Mouse (Mus musculus) thymus, postnatal 36 days (tissue): ENCODE measurements around the gene Enho.

Experiments
- DNase-seq, 2 experiments: peaks; one replicate each; pipeline ENCODE4 v3.0.0; 2022; ENCODE audit warnings: mixed read lengths in 2 of 2

Enho gene

GRCm38 (mm10) chr4:41662723-41663122, 22.6 kb upstream of the Enho start:
- no peak for DNase-seq

- no peak for DNase-seq
These were observed 20.8 kb upstream of the Enho start for GRCm38 (mm10) chr4:41660851-41661430.

GRCm38 (mm10) chr4:41659556-41659955, 19.4 kb upstream of the Enho start:
- no peak for DNase-seq

- no peak for DNase-seq
These were observed 18.7 kb upstream of the Enho start for GRCm38 (mm10) chr4:41658566-41659384.

- DNase-seq, result no peak
These were observed 15.4 kb upstream of the Enho start for GRCm38 (mm10) chr4:41655525-41655924.

GRCm38 (mm10) chr4:41654217-41654616, 14.1 kb upstream of the Enho start:
- peak; percentile 18 to 20 for DNase-seq

- no peak for DNase-seq
These were observed 13.6 kb upstream of the Enho start for GRCm38 (mm10) chr4:41653730-41654129.

- DNase-seq, result peak; percentile 52 to 61
These were observed 13.2 kb upstream of the Enho start for GRCm38 (mm10) chr4:41653296-41653695.

GRCm38 (mm10) chr4:41648627-41649026, 8.5 kb upstream of the Enho start:
- DNase-seq, result no peak

GRCm38 (mm10) chr4:41648157-41648556, 8.0 kb upstream of the Enho start:
- DNase-seq, result no peak

GRCm38 (mm10) chr4:41645488-41645887, 5.4 kb upstream of the Enho start:
- no peak for DNase-seq

- no peak for DNase-seq
These were observed 1.2 kb upstream of the Enho start for GRCm38 (mm10) chr4:41641199-41641822.

- no peak for DNase-seq
These were observed 796 bp downstream of the Enho start for GRCm38 (mm10) chr4:41639214-41639841.

- peak in 1 of 2 experiments; percentile 8 for DNase-seq
These were observed 1.3 kb downstream of the Enho start for GRCm38 (mm10) chr4:41638828-41639213.

GRCm38 (mm10) chr4:41638186-41638731, 1.9 kb downstream of the Enho start:
- DNase-seq, result no peak

GRCm38 (mm10) chr4:41636882-41637635, 3.1 kb downstream of the Enho start:
- no peak for DNase-seq

GRCm38 (mm10) chr4:41636366-41636765, 3.8 kb downstream of the Enho start:
- DNase-seq, result no peak

GRCm38 (mm10) chr4:41635906-41636305, 4.2 kb downstream of the Enho start:
- no peak for DNase-seq

GRCm38 (mm10) chr4:41635224-41635623, 4.9 kb downstream of the Enho start:
- no peak for DNase-seq

GRCm38 (mm10) chr4:41634631-41635030, 5.5 kb downstream of the Enho start:
- DNase-seq, result no peak

- DNase-seq, result no peak
These were observed 7.1 kb downstream of the Enho start for GRCm38 (mm10) chr4:41633001-41633400.

GRCm38 (mm10) chr4:41631390-41631789, 8.7 kb downstream of the Enho start:
- DNase-seq, result no peak
